Mouse (Mus musculus) lung, postnatal 0 days (tissue): ENCODE measurements around the gene Pik3r5.

Experiments
- CTCF ChIP-seq: IDR thresholded peaks from 2 replicates; pipeline ENCODE4 v1.5.1; 2016; ENCODE audit warnings: antibody characterized with exemption, mild to moderate bottlenecking
- EP300 ChIP-seq: IDR thresholded peaks from 2 replicates; pipeline ENCODE4 v1.6.1; 2016; ENCODE audit warnings: antibody characterized with exemption, mild to moderate bottlenecking, control low read depth

GRCm38 (mm10) chr11:68464260-68464659 lies 32.3 kb downstream of the Pik3r5 start:
- TF ChIP-seq EP300, result no peak
- no peak for TF ChIP-seq CTCF
